Mouse (Mus musculus): ENCODE measurements around the gene Tubb4b. TPM values are rescaled to one million over a fixed set of nuclear protein-coding genes. Genes with fewer than 3 reads are reported as not detected.
A peak's percentile ranks its signal among the peaks of the same experiment; 100 is the strongest.
"Not testable (repeated sequence)": the region's sequence is repeated elsewhere in the genome, so short reads cannot be mapped to it uniquely, and the experiment has no call there.

The Tubb4b gene
- total and polyA plus RNA-seq, 3 experiments, result 356 to 592 (median 520) TPM

DNA sequence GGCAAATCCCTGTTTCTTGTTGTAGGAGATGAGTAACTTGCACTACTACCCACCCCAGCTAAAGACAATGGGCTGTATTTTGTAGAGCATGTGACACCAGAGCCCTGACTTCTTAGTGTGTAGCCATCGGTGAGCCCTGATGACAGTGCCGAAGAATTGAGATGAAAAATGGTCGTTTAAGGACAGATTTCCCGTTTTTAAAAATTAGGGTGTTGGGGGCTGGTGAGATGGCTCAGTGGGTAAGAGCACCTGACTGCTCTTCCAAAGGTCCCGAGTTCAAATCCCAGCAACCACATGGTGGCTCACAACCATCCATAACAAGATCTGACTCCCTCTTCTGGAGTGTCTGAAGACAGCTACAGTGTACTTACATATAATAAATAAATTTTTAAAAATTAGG, 32.7 kb upstream of the Tubb4b start:
- H3K4me3 ChIP-seq (replicated peaks in 1 of 3; ENCODE audit: low read depth in 2 of 3, low read length in 2 of 3, poor library complexity in 1 of 3); dilution Hi-C loops (cut with MboI; ENCODE audit: extremely low pct_ligation_motif_present, extremely low pct_unique_long_range_greater_than_20kb, low sequenced_read_pairs): not testable (repeated sequence)
- peak overlapping the region; percentile 58; the same call in 1 of the 2 replicates for H3K4me2 ChIP-seq (ENCODE audit: insufficient read depth, low read depth, poor library complexity, severe bottlenecking)

DNA sequence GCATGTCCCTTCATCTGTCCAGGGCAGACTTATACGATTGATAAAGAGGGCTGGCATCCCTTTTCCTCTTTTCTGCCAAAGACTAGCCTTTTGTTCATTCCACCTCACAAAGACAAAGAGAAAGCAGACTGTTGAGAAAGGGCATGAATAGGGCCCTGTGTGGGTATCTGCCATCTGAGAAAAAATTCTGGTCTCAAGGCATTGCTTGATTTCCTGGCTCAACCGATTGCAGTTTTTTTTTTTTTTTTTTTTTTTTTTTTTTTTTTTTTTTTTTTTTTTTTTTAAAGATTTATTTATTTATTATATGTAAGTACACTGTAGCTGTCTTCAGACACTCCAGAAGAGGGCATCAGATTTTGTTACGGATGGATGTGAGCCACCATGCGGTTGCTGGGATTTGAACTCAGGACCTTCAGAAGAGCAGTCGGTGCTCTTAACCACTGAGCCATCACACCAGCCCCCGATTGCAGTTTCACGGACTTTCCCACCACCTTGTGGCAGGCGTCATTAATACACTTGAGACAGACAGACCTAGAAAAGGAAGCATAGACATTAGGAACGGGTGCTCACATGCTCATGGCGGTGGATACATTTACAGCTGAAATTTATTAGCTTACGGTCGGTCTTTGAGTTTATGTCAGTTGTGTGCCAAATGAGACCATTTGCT, 32.1 kb upstream of the Tubb4b start:
- H3K9me3 ChIP-seq (replicated peaks; ENCODE audit: low read length); in situ Hi-C loops (cut with MboI; ENCODE audit: low pct_ligation_motif_present, low pct_unique_long_range_greater_than_20kb, low sequenced_read_pairs); H3K27me3 ChIP-seq (replicated peaks); H3K27ac ChIP-seq (ENCODE audit: insufficient read depth, low read depth); dilution Hi-C loops (cut with MboI; ENCODE audit: extremely low pct_ligation_motif_present, extremely low pct_unique_long_range_greater_than_20kb, low sequenced_read_pairs): not testable (repeated sequence)
- peaks cover 14% of the 10 kb centered on the region for H3K79me2 ChIP-seq (replicated peaks; ENCODE audit: control insufficient read depth, extremely low read depth, insufficient read depth, poor library complexity, severe bottlenecking)
- H3K4me1 ChIP-seq (ENCODE audit: control insufficient read depth in 1 of 2, insufficient read depth in 2 of 2), result peaks cover 0 to 17% of the 10 kb centered on the region in 2 experiments; a peak in 2 of 4 replicates
- DNase-seq (ENCODE audit: extremely low read depth), result peak; percentile 91
- peak; percentile 53; the same call in 1 of the 2 replicates for TF ChIP-seq SIN3A (IDR thresholded peaks at IDR 0.05; ENCODE audit: low read length)
- peak; percentile 20; the same call in 1 of the 2 replicates for TF ChIP-seq ELF1 (IDR thresholded peaks at IDR 0.05; ENCODE audit: low read depth, low read length)
- 0 out of 2 replicates have a peak, but pooled peaks have one; percentile 23 for TF ChIP-seq TCF12 (IDR thresholded peaks at IDR 0.05; ENCODE audit: low read depth, low read length)
- TF ChIP-seq ZNF384 (IDR thresholded peaks at IDR 0.05; ENCODE audit: low read depth, low read length), result peak; percentile 71
- peak; percentile 62 for TF ChIP-seq RAD21 (IDR thresholded peaks at IDR 0.05; ENCODE audit: low read depth, low read length)
- peak; percentile 58; the same call in 1 of the 2 replicates for TF ChIP-seq MAZ (IDR thresholded peaks at IDR 0.05; ENCODE audit: low read depth, low read length)
- TF ChIP-seq HCFC1 (IDR thresholded peaks at IDR 0.05; ENCODE audit: low read depth, low read length), result peak; percentile 45; the same call in 1 of the 2 replicates
- TF ChIP-seq TBP (conservative IDR thresholded peaks at IDR 0.05; ENCODE audit: low read depth, low read length), result peak; percentile 93
- TF ChIP-seq CTCF (conservative IDR thresholded peaks at IDR 0.05 in 1 of 2, IDR thresholded peaks at IDR 0.05 in 1 of 2; ENCODE audit: low read depth in 2 of 2, low read length in 2 of 2), result peak; percentile 10 to 68; a peak in 3 of 4 replicates
- TF ChIP-seq SMC3 (IDR thresholded peaks at IDR 0.05; ENCODE audit: low read depth, low read length), result peak; percentile 59
- H3K4me3 ChIP-seq (replicated peaks in 1 of 3; ENCODE audit: low read depth in 2 of 3, low read length in 2 of 3, poor library complexity in 1 of 3), result peak overlapping the region; percentile 85 to 97 (median 87)
- H3K9ac ChIP-seq (ENCODE audit: insufficient read depth, low read depth), result peak overlapping the region; percentile 83
- peak overlapping the region; percentile 96 for H3K4me2 ChIP-seq (ENCODE audit: insufficient read depth, low read depth, poor library complexity, severe bottlenecking)
- peaks cover 20 to 25% of the 10 kb centered on the region in 2 experiments for H3K36me3 ChIP-seq (replicated peaks in 1 of 2; ENCODE audit: control insufficient read depth in 1 of 2, insufficient read depth in 1 of 2, low read length in 1 of 2)

More for the DNA sequence above, 32.7 kb upstream of the Tubb4b start:
- DNase-seq (ENCODE audit: extremely low read depth); H3K9me3 ChIP-seq (replicated peaks; ENCODE audit: low read length); H3K27me3 ChIP-seq (replicated peaks); H3K27ac ChIP-seq (ENCODE audit: insufficient read depth, low read depth); in situ Hi-C loops (cut with MboI; ENCODE audit: low pct_ligation_motif_present, low pct_unique_long_range_greater_than_20kb, low sequenced_read_pairs): not testable (repeated sequence)
- peaks cover 14% of the 10 kb centered on the region for H3K79me2 ChIP-seq (replicated peaks; ENCODE audit: control insufficient read depth, extremely low read depth, insufficient read depth, poor library complexity, severe bottlenecking)
- 0 out of 2 replicates have a peak overlapping the region, but pooled peaks have one; percentile 15 for H3K9ac ChIP-seq (ENCODE audit: insufficient read depth, low read depth)
- peaks cover 0 to 22% of the 10 kb centered on the region in 2 experiments; a peak in 2 of 4 replicates for H3K4me1 ChIP-seq (ENCODE audit: control insufficient read depth in 1 of 2, insufficient read depth in 2 of 2)
- peaks cover 13 to 18% of the 10 kb centered on the region in 2 experiments for H3K36me3 ChIP-seq (replicated peaks in 1 of 2; ENCODE audit: control insufficient read depth in 1 of 2, insufficient read depth in 1 of 2, low read length in 1 of 2)
- TF ChIP-seq TBP (conservative IDR thresholded peaks at IDR 0.05; ENCODE audit: low read depth, low read length), result peak; percentile 90

DNA sequence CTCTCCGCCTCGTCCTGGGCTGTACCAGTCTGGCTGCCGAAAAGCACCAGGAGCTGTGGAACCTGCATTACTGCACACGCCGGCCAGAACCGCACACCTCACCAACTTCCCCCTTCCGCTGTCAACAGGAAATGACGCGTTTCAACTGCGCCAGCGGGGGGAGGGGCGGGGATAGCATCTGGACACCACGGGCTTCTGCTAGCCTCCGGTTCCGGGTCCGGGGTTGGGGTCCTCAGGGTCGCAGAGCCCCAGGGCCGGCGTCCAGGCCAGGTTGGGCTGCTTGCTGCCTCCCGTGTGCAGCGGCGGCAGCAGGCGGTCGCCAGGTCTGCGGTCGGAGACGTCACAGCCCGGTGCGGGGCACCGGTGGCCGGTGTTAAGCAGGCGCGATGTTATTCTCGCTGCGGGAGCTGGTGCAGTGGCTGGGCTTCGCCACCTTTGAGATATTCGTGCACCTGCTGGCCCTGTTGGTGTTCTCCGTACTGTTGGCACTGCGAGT, 30.8 kb upstream of the Tubb4b start, which contains the start of gene Tmem203:
TSS of gene Tmem203 (plus strand) at position 156 of the 496 bp plus-strand sequence.
- H3K27me3 ChIP-seq (replicated peaks), result no peaks in the 10 kb centered on the region
- in situ Hi-C loops (cut with MboI; ENCODE audit: low pct_ligation_motif_present, low pct_unique_long_range_greater_than_20kb, low sequenced_read_pairs) (no loop called here), dilution Hi-C loops (cut with MboI; ENCODE audit: extremely low pct_ligation_motif_present, extremely low pct_unique_long_range_greater_than_20kb, low sequenced_read_pairs) (no loop called here)
- no peaks in the 10 kb centered on the region for H3K9me3 ChIP-seq (replicated peaks; ENCODE audit: low read length)
- H3K27ac ChIP-seq (ENCODE audit: insufficient read depth, low read depth), result peak within 1 kb of the TSS; percentile 66
- H3K4me3 ChIP-seq (replicated peaks in 1 of 3; ENCODE audit: low read depth in 2 of 3, low read length in 2 of 3, poor library complexity in 1 of 3), result peak within 1 kb of the TSS; percentile 85 to 97 (median 87)
- peak within 1 kb of the TSS; percentile 96 for H3K4me2 ChIP-seq (ENCODE audit: insufficient read depth, low read depth, poor library complexity, severe bottlenecking)
- peak; percentile 94 for DNase-seq (ENCODE audit: extremely low read depth)
- H3K4me1 ChIP-seq (ENCODE audit: control insufficient read depth in 1 of 2, insufficient read depth in 2 of 2), result peaks cover 0 to 17% of the 10 kb centered on the region in 2 experiments; a peak in 2 of 4 replicates
- peaks cover 14% of the 10 kb centered on the region for H3K79me2 ChIP-seq (replicated peaks; ENCODE audit: control insufficient read depth, extremely low read depth, insufficient read depth, poor library complexity, severe bottlenecking)
- H3K36me3 ChIP-seq (replicated peaks in 1 of 2; ENCODE audit: control insufficient read depth in 1 of 2, insufficient read depth in 1 of 2, low read length in 1 of 2), result peaks cover 31 to 38% of the 10 kb centered on the region in 2 experiments
- H3K9ac ChIP-seq (ENCODE audit: insufficient read depth, low read depth), result peak within 1 kb of the TSS; percentile 83
- TF ChIP-seq RAD21 (IDR thresholded peaks at IDR 0.05; ENCODE audit: low read depth, low read length) (no peak), ETS1 (conservative IDR thresholded peaks at IDR 0.05; ENCODE audit: low read depth, low read length) (peak; percentile 56), POLR2A (IDR thresholded peaks at IDR 0.05; ENCODE audit: low read depth, low read length) (peak; percentile 85), CHD1 (IDR thresholded peaks at IDR 0.05; ENCODE audit: low read depth, low read length) (no peak), HCFC1 (IDR thresholded peaks at IDR 0.05; ENCODE audit: low read depth, low read length) (peak; percentile 98), ELF1 (IDR thresholded peaks at IDR 0.05; ENCODE audit: low read depth, low read length) (peak; percentile 99), TCF12 (IDR thresholded peaks at IDR 0.05; ENCODE audit: low read depth, low read length) (peak; percentile 83), NRF1 (IDR thresholded peaks at IDR 0.05; ENCODE audit: low read depth, low read length) (peak; percentile 49), ZMIZ1 (IDR thresholded peaks at IDR 0.05; ENCODE audit: low read depth, low read length) (peak; percentile 65), MYC (IDR thresholded peaks at IDR 0.05; ENCODE audit: low read depth, low read length) (peak; percentile 89), RCOR1 (conservative IDR thresholded peaks at IDR 0.05; ENCODE audit: low read depth, low read length) (0 out of 2 replicates have a peak, but pooled peaks have one; percentile 65), CTCF (conservative IDR thresholded peaks at IDR 0.05 in 1 of 2, IDR thresholded peaks at IDR 0.05 in 1 of 2; ENCODE audit: low read depth in 2 of 2, low read length in 2 of 2) (no peak), NELFE (IDR thresholded peaks at IDR 0.05; ENCODE audit: low read depth, low read length) (peak; percentile 87), SIN3A (IDR thresholded peaks at IDR 0.05; ENCODE audit: low read length) (peak; percentile 100), GABPA (IDR thresholded peaks at IDR 0.05; ENCODE audit: insufficient replicate concordance, low read depth, low read length) (peak; percentile 63; the same call in 1 of the 2 replicates), ZNF384 (IDR thresholded peaks at IDR 0.05; ENCODE audit: low read depth, low read length) (no peak), MAZ (IDR thresholded peaks at IDR 0.05; ENCODE audit: low read depth, low read length) (peak; percentile 93), EP300 (IDR thresholded peaks at IDR 0.05; ENCODE audit: low read length) (no peak)

Measured in CH12.LX (cell line).